Mouse (Mus musculus) erythroblast, embryonic 14.5 days (primary cell): ENCODE results near the gene Mrpl2. TPM values are rescaled to one million over a fixed set of nuclear protein-coding genes. Genes with fewer than 3 reads are reported as not detected.
A peak's percentile ranks its signal among the peaks of the same experiment; 100 is the strongest.

ENCODE experiments used
- H3K27me3 ChIP-seq: 2 replicates; pipeline ENCODE4 v1.6.1; 2012; ENCODE audit warnings: inconsistent platforms; ENCODE audit not compliant: control insufficient read depth
- H3K36me3 ChIP-seq: 2 replicates; pipeline ENCODE4 v1.6.1; 2012; ENCODE audit warnings: mild to moderate bottlenecking, inconsistent platforms; ENCODE audit not compliant: control insufficient read depth
- H3K4me1 ChIP-seq: 2 replicates; pipeline ENCODE4 v1.6.1; 2012; ENCODE audit warnings: inconsistent platforms; ENCODE audit not compliant: control insufficient read depth
- H3K4me3 ChIP-seq: replicated peaks from 2 replicates; pipeline ENCODE3; 2012; ENCODE audit warnings: moderate library complexity, mild to moderate bottlenecking, inconsistent platforms
- H3K9me3 ChIP-seq: 2 replicates; pipeline ENCODE4 v1.6.1; 2012; ENCODE audit warnings: low read length, inconsistent platforms, mixed read lengths; ENCODE audit not compliant: control insufficient read depth
- GATA1 ChIP-seq: IDR thresholded peaks from 2 replicates; pipeline ENCODE4 v1.6.1; 2012; ENCODE audit warnings: low read length, inconsistent platforms, mixed read lengths
- TAL1 ChIP-seq: IDR thresholded peaks from 3 replicates; pipeline ENCODE4 v1.6.1; 2012; ENCODE audit warnings: low read length, inconsistent platforms, mixed read lengths
- polyA plus RNA-seq: library from polyadenylated mRNA; stranded (reverse); fragments of >175 nt; gene quantifications from 2 replicates; pipeline ENCODE4 v1.2.3, GENCODE M21; 2012

Mrpl2 gene
- polyA plus RNA-seq = 34.1 and 35.9 TPM in 2 replicates

DNA sequence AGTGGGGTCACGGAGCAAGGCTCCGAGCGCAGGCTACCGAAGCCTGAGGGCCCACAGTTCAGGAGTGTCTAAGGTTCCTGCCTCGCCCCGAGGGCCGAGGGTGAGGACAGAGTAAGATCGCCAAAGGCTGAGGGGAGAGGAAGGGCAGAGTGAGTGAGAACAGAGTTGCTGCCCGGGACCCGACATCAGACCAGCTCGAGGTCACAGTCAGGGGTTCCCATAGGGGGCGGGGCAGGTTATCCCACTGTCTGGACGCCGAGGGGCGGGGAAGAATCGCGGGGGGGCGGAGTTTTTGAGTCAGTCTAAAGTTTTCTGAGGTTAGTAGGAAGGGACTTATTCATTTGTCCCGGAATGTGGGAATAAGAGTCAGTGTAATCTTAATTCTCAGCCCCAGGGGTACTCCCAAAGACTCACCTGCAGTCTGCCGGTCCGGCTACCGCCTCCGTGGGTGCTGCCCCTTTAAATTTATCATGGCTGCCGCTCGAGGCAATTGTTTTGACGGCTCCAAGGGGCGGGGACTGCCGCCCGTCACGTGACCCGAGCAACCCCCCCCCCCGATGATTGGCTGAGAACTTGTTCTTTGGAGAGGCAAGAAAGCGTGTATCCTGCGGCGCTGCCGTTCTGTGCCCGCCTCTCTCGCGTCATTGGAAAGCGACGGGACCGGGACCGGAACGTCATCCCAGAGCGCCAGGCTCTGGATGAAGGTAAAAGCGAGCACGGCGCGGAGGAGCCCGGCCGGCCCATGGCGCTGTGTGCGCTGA lies at the start of gene Mrpl2, which contains the start of gene Klc4:
Gene Mrpl2 (plus strand): TSS at position 669 of the 761 bp plus-strand sequence.
Gene Klc4 (minus strand): TSS at position 462 of the 761 bp plus-strand sequence.
- H3K27me3 ChIP-seq = no peaks in the 10 kb centered on the region
- H3K36me3 ChIP-seq = peaks cover 28% of the 10 kb centered on the region
- no peaks in the 10 kb centered on the region for H3K9me3 ChIP-seq
- TF ChIP-seq TAL1 = no peak
- no peak for TF ChIP-seq GATA1
- peaks cover 50% of the 10 kb centered on the region for H3K4me1 ChIP-seq
- H3K4me3 ChIP-seq = peak within 1 kb of the TSS; percentile 92

- Histone ChIP-seq H3K36me3 (no peaks in the 10 kb centered on the region), H3K27me3 (no peaks in the 10 kb centered on the region), H3K9me3 (no peaks in the 10 kb centered on the region), H3K4me3 (no peak overlapping the region), H3K4me1 (peaks cover 6% of the 10 kb centered on the region; the same call in 1 of the 2 replicates)
- TF ChIP-seq TAL1 = no peak
- no peak for TF ChIP-seq GATA1
These were observed 48.1 kb upstream of the Mrpl2 start for GRCm38 (mm10) chr17:46597956-46598355.

- Histone ChIP-seq H3K36me3 (no peaks in the 10 kb centered on the region), H3K27me3 (no peaks in the 10 kb centered on the region), H3K4me1 (peaks cover 6% of the 10 kb centered on the region; the same call in 1 of the 2 replicates), H3K4me3 (no peak overlapping the region), H3K9me3 (no peaks in the 10 kb centered on the region)
- TF ChIP-seq TAL1 (no peak), GATA1 (no peak)
These were observed 47.1 kb upstream of the Mrpl2 start for GRCm38 (mm10) chr17:46598963-46599362.

DNA sequence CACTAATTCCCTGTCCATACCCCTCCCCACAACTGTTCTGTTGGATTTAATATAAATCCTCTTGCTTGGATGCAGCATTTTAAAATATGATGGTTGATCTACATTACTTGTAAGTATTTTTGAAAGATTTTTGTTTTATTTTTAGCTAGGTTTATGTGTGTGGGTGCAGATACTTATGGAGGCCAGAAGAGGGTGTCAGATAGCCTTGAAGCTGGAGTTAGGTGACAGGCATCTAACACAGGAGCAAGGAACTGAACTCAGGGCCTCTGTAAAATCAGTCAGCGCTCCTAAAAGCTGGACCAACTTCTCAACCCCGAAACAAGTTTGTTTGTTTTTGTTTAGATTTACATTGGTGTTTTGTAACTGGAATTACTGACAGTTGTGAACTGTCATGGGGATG lies 45.5 kb upstream of the Mrpl2 start:
- Histone ChIP-seq H3K27me3 (no peaks in the 10 kb centered on the region), H3K4me3 (no peak overlapping the region), H3K9me3 (no peaks in the 10 kb centered on the region), H3K36me3 (no peaks in the 10 kb centered on the region), H3K4me1 (peaks cover 6% of the 10 kb centered on the region; the same call in 1 of the 2 replicates)
- TF ChIP-seq GATA1 (no peak), TAL1 (no peak)

GRCm38 (mm10) chr17:46602212-46602611 lies 43.8 kb upstream of the Mrpl2 start:
- Histone ChIP-seq H3K4me1 (peaks cover 6% of the 10 kb centered on the region; the same call in 1 of the 2 replicates), H3K36me3 (no peaks in the 10 kb centered on the region), H3K9me3 (no peaks in the 10 kb centered on the region), H3K27me3 (no peaks in the 10 kb centered on the region), H3K4me3 (no peak overlapping the region)
- TF ChIP-seq TAL1 (no peak), GATA1 (no peak)

DNA sequence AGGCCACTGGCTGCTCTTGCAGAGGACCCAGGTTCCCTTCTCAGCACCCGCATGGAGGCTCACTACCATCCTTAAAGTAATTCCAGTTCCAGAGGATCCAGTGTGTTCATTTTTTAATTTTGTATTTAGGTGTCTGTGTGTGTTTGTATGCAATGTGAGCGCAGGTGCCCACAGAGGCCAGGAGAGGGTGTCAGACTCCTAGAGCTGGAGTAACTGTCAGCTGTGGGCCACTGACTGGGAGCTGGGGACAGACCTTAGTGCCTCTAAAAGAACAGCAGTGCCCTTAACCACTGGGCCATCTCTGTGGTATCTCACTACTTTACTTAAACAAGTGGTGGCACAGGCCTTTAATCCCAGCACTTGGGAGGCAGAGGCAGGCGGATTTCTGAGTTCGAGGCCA lies 42.8 kb upstream of the Mrpl2 start:
- Histone ChIP-seq H3K27me3 (no peaks in the 10 kb centered on the region), H3K9me3 (no peaks in the 10 kb centered on the region), H3K4me3 (no peak overlapping the region), H3K4me1 (no peaks in the 10 kb centered on the region), H3K36me3 (no peaks in the 10 kb centered on the region)
- TF ChIP-seq TAL1 = no peak
- no peak for TF ChIP-seq GATA1

- TF ChIP-seq TAL1 = no peak
- TF ChIP-seq GATA1 = no peak
- peaks cover 3% of the 10 kb centered on the region for H3K4me1 ChIP-seq
These were observed 40.9 kb upstream of the Mrpl2 start for GRCm38 (mm10) chr17:46605126-46605525.

GRCm38 (mm10) chr17:46605987-46606386 lies 40.0 kb upstream of the Mrpl2 start:
- Histone ChIP-seq H3K36me3 (no peaks in the 10 kb centered on the region), H3K4me1 (peaks cover 3% of the 10 kb centered on the region), H3K27me3 (no peaks in the 10 kb centered on the region), H3K9me3 (no peaks in the 10 kb centered on the region), H3K4me3 (no peak overlapping the region)
- TF ChIP-seq GATA1 (no peak), TAL1 (no peak)

More at GRCm38 (mm10) chr17:46605126-46605525, 40.9 kb upstream of the Mrpl2 start:
- H3K27me3 ChIP-seq = no peaks in the 10 kb centered on the region
- H3K36me3 ChIP-seq = no peaks in the 10 kb centered on the region
- no peak overlapping the region for H3K4me3 ChIP-seq
- H3K9me3 ChIP-seq = no peaks in the 10 kb centered on the region

GRCm38 (mm10) chr17:46609721-46610514 lies 36.1 kb upstream of the Mrpl2 start:
- Histone ChIP-seq H3K4me3 (no peak overlapping the region), H3K9me3 (no peaks in the 10 kb centered on the region), H3K36me3 (no peaks in the 10 kb centered on the region), H3K27me3 (no peaks in the 10 kb centered on the region), H3K4me1 (peaks cover 3% of the 10 kb centered on the region)
- no peak for TF ChIP-seq TAL1
- TF ChIP-seq GATA1 = no peak
